Mouse (Mus musculus): ENCODE data around the gene Rsph1. TPM values are rescaled to one million over a fixed set of nuclear protein-coding genes. Genes with fewer than 3 reads are reported as not detected.
A peak's percentile ranks its signal among the peaks of the same experiment; 100 is the strongest.

Gene Rsph1
- polyA plus RNA-seq, 1 experiment from 2014 or later, result 1.7 TPM

- ATAC-seq (replicated peaks; ENCODE audit: insufficient number of reproducible peaks, low FRiP score, low TSS enrichment), result no peak
- 0 out of 2 replicates have a peak within 1 kb of the TSS, but pooled peaks have one; percentile 5 for H3K4me2 ChIP-seq
- WGBS (ENCODE audit: insufficient replicate concordance), result 45% methylated on average over 12 of the region's 12 CpGs
- no peak within 1 kb of the TSS for H3K9ac ChIP-seq (ENCODE audit: low read depth, low read length)
- no peaks in the 10 kb centered on the region for H3K9me3 ChIP-seq (replicated peaks; ENCODE audit: control insufficient read depth, low read length)
- no peak within 1 kb of the TSS for H3K4me3 ChIP-seq (ENCODE audit: low read depth, low read length)
- no peaks in the 10 kb centered on the region for H3K27me3 ChIP-seq (ENCODE audit: control insufficient read depth, insufficient read depth, low read length)
- no peaks in the 10 kb centered on the region for H3K36me3 ChIP-seq (ENCODE audit: control insufficient read depth, insufficient read depth, low read length)
- no peak within 1 kb of the TSS for H3K27ac ChIP-seq (ENCODE audit: low read depth, low read length)
- 0 out of 2 replicates have a peak, but pooled peaks cover 2% of the 10 kb centered on the region for H3K4me1 ChIP-seq (ENCODE audit: control insufficient read depth, insufficient read depth, low read length)
Measured at GRCm38 (mm10) chr17:31207771-31208334, 69.3 kb downstream of the Rsph1 start, which contains the start of gene Ubash3a. Ubash3a (plus strand) TSS chr17:31207873.

Other genes with a start within 250 kb of the Rsph1 start
- 4.6 and 6.4 TPM in 2 replicates for gene Abcg1, start 219.7 kb downstream of the Rsph1 start, polyA plus RNA-seq (2014; fragmentation: Nextera tagmentation; extraction: Ambion mirVana)
- gene Tff3, start 147.7 kb downstream of the Rsph1 start, polyA plus RNA-seq (2014; fragmentation: Nextera tagmentation; extraction: Ambion mirVana), result not detected in 2 replicates
- not detected in 2 replicates for gene Tff2, start 133.1 kb downstream of the Rsph1 start, polyA plus RNA-seq (2014; fragmentation: Nextera tagmentation; extraction: Ambion mirVana)
- 0.31 TPM in 1 of 2 replicates, not detected in the other for gene Tff1, start 112.1 kb downstream of the Rsph1 start, polyA plus RNA-seq (2014; fragmentation: Nextera tagmentation; extraction: Ambion mirVana)
- 0.07 TPM in 1 of 2 replicates, not detected in the other for gene Tmprss3, start 78.4 kb downstream of the Rsph1 start, polyA plus RNA-seq (2014; fragmentation: Nextera tagmentation; extraction: Ambion mirVana)
- 2.4 and 2.9 TPM in 2 replicates for gene Ubash3a, start 69.5 kb downstream of the Rsph1 start, polyA plus RNA-seq (2014; fragmentation: Nextera tagmentation; extraction: Ambion mirVana)
- gene Slc37a1, start 9.4 kb upstream of the Rsph1 start, polyA plus RNA-seq (2014; fragmentation: Nextera tagmentation; extraction: Ambion mirVana), result 4.6 TPM in 2 replicates
- gene Pde9a, start 108.8 kb upstream of the Rsph1 start, polyA plus RNA-seq (2014; fragmentation: Nextera tagmentation; extraction: Ambion mirVana), result 7.1 and 9.9 TPM in 2 replicates
- gene Wdr4, start 242.6 kb upstream of the Rsph1 start, polyA plus RNA-seq (2014; fragmentation: Nextera tagmentation; extraction: Ambion mirVana), result 20.5 and 22.2 TPM in 2 replicates
- gene Ndufv3, start 242.7 kb upstream of the Rsph1 start, polyA plus RNA-seq (2014; fragmentation: Nextera tagmentation; extraction: Ambion mirVana), result 528 and 531 TPM in 2 replicates

Measured in heart, embryonic 11.5 days (tissue).